Mouse (Mus musculus): ENCODE data around the gene Pdlim1.

Pdlim1 gene

GRCm38 (mm10) chr19:40284704-40285103 lies 13.1 kb upstream of the Pdlim1 start:
- DNase-seq (ENCODE audit: low spot score in 2 of 2) = no peak

DNA sequence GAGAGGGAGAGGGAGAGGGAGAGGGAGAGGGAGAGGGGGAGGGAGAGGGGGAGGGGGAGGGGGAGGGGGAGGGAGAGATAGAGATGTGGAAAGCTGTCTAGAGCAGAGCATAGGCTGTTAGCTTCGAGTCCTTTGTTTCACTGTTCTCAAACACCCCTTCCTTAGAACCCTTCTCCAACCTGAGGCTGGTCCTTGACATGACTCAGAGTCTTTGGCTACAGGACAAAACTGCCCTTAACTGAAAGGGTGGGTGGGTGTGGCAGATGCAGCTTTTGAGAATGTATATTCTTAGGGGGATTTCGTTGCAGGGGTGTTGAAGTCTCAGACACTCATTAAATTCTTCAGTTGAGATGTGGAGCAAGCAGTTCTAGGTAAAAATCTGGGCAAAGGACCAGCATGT lies 11.8 kb upstream of the Pdlim1 start:
- DNase-seq (ENCODE audit: low spot score in 2 of 2) = no peak

GRCm38 (mm10) chr19:40278372-40279023 lies 6.9 kb upstream of the Pdlim1 start:
- no peak for DNase-seq (ENCODE audit: low spot score in 2 of 2)

DNA sequence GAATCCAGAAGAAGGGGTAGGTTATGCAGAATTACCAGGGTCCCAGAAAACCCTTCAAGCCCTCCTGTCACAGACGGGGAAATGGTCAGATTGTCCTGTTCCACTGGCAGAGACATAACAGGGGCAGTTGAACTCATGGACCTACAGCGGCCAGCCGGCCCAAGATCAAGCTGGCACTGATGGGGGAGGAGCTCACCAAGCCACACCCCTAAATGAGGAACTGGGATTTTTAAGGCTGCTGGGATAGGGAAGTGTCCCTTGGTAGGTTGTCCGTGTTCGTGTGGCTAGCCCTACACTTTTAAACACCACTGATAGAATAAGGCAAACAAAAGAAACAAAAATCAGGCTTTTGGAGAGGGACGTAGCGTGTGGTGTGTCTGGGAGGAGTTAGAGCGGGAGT lies 5.9 kb upstream of the Pdlim1 start:
- no peak for DNase-seq (ENCODE audit: low spot score in 2 of 2)

GRCm38 (mm10) chr19:40275401-40276188 lies 4.0 kb upstream of the Pdlim1 start:
- no peak for DNase-seq (ENCODE audit: low spot score in 2 of 2)

GRCm38 (mm10) chr19:40272674-40273073 lies 1.0 kb upstream of the Pdlim1 start:
- DNase-seq (ENCODE audit: low spot score in 2 of 2) = no peak

DNA sequence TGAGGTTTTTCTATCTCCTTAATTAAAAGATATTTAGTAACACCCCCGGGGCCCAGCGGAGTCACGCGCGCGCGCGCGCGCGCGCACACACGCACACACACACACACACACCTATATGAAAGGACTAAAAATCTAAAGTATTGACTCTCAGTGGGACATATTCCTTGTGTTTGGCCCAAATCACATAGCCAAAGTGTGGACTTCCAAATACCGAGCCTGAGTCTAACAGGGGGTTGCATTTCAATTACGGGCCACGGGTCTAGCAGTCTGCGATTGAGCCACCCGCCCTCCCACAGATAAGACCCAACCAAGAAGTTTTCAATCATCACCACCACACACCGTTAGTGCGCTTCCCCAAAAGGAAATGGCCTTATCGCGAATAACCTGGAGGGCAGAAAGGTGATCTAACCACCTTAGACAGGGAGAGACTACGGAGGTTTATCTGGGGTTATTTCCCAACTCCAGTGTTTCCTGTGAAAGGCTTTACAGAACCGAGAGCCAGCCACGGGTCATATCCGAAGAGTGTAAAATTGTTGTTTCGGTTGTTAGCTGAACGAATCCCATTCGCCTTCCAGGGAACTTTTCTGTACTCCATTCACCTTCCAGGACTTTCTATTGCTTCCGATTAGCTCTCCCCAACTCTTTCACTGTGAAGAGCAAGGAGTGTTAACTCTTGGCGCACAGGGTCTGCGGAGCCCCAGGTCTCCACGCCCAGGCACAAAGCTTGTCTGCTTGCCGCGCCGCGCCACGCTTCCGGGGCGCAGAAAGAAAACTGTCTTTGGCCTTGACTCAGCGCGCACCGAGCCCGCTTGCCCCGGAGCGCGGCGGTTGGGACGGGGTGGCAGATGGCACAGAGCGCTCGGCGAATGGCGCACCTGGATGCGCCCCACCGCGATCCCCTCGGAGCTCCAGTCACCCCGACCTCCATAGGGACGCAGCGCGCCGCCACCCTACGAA lies 1.0 kb downstream of the Pdlim1 start:
- DNase-seq (ENCODE audit: low spot score in 2 of 2) = peak; percentile 68 to 75

DNA sequence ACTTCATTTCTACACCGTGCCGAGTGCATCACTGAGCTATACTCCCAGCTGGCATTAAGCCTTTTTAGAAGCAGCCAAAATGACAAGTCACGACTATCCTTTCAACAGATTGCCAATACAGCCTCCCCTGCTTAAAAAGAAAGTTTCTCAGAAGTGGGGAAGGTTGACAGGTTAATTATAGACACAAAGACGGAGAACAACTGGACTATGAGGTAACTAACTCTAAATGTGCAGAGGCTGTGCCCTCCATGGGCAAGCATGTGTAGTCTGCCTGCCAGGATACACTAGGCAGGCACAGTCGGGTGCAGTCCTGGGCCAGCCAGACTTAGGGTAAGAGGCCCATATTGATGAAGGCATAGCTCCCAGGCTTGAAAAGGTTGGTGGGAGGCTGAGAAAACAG lies 2.1 kb downstream of the Pdlim1 start:
- no peak for DNase-seq (ENCODE audit: low spot score in 2 of 2)

DNA sequence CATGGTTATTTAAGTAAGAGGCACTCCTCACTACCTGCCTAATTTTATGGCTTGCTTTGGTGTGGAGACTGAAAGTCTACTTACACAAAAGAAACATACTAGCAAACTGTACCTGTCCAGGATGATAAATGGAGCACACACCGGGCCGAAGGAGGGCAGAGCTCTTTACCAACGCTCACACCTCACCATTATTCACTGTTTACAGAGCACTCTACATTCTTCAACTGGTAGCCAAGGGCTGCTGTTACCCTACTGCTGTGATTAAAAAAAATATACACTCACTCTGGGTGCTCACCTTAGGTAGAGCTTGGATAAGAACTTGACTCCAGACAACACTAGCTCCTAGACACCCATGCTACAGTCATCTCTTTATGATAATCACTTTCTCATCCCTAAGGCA lies 3.1 kb downstream of the Pdlim1 start:
- no peak for DNase-seq (ENCODE audit: low spot score in 2 of 2)

DNA sequence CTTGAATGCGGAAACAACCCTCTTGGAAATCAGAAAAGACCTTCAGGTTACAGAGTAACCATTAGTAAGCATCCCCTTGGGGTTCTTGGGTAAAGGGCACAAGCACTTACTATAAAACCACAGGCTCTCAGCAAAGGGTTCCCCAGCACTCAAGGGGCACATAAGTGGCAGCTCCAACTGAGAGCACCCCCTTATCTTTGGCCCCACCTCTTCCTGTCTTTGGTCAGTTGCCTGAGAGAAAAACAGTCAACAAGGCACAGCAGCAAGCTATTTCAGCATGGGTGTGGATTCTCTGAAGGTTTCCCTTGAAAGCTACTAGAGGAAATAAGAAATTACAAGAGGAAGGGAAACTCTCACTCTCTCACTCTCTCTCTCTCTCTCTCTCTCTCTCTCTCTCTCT lies 4.3 kb downstream of the Pdlim1 start:
- peak; percentile 17 to 31 for DNase-seq (ENCODE audit: low spot score in 2 of 2)

DNA sequence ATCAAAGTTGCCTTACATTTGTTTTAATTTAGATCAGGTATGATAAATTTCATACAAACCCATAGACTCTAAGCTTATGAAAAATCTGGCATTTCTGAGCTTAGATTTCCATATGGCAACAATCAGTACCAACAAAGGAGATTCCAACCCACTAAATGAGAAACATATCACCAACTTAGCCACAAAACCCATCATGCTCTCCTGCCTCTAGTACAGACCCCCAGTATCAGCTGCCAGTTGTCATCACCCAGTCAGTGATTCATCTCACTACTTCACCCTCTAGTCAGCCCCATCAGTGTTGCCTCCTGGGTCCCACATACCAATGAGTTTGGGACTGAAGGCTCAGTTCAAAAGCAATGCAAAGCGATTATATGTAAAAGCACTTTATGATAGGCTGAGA lies 12.2 kb downstream of the Pdlim1 start:
- no peak for DNase-seq (ENCODE audit: low spot score in 2 of 2)

DNA sequence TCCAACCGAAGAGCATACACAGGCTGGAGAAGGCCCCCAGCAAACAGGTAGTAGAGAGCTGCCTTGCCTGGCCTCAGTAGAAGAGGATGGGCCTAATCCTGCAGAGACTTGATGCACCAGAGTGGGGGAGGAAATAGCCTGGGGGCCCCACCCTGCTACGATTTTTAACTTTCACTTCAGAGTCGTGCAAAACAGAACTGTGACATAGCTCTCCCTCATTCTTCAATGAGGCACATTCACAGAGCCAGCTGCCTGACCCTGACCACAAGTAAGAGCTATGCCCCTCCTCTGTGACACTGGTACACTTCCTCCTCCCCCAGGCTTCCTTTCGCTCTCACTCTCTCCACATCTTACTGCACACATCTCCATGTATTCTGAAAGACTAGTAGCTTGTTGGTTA lies 14.2 kb downstream of the Pdlim1 start:
- peak; percentile 73 to 80 for DNase-seq (ENCODE audit: low spot score in 2 of 2)

- DNase-seq (ENCODE audit: low spot score in 2 of 2) = peak; percentile 42 to 52
Measured at GRCm38 (mm10) chr19:40256376-40257050, 15.1 kb downstream of the Pdlim1 start.

DNA sequence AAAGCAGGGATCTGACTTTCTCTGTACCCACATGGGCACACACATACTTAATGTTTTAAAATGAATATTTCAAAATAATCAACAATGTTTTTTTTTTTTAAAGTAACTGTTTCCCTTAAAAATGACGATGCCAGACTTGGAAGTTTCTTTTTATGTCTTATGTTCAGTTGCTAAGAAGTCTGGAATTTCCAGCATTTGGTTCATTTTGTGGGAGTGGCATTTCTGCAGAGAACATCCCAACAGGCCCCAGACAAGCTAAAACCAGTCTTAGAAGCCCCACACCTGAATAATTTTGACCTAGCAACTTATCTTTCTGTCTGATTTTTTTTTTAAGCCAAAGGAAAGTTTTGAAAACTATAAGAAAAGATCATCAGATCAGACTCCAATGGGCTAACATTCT lies 16.1 kb downstream of the Pdlim1 start:
- DNase-seq (ENCODE audit: low spot score in 2 of 2) = no peak

DNA sequence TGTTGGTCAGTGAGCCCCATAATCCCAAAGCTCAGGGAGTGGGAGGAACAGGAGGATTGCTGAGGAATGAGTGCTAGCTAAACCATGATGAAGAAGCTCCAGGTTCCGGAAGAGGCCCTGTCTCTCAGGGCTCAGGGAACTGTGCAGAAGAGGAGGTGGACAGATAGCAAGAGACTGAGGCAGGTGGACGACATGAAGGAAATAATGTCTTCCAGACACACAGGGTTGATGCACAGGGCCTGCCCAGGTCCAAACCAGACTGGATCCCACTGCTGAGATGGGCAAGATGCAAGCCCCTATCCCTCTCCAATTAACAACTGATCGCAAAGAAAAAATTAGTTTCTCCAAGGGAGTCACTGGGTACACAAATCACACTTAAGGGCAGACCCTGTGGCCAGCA lies 16.9 kb downstream of the Pdlim1 start:
- no peak for DNase-seq (ENCODE audit: low spot score in 2 of 2)

DNA sequence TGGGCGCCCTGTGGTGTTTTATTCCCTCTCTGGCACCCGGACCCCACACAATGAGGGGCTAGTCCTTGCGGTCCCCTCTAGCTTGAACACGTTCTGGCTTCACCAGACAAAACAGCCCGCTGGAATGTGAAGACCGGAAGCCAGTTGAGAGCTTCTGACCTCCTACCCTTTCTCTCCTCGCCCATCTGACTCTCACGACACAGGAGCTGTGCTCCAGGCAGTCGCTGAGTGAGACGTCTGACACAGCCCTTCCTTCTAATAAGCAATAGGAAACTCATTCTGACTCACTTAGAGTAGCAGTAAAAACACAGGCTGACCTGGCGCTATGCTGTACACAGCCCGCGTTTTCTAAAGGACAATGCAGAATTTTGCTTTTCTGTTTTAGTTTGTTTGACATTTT lies 17.9 kb downstream of the Pdlim1 start:
- no peak for DNase-seq (ENCODE audit: low spot score in 2 of 2)

GRCm38 (mm10) chr19:40251115-40251514 lies 20.5 kb downstream of the Pdlim1 start:
- no peak for DNase-seq (ENCODE audit: low spot score in 2 of 2)

DNA sequence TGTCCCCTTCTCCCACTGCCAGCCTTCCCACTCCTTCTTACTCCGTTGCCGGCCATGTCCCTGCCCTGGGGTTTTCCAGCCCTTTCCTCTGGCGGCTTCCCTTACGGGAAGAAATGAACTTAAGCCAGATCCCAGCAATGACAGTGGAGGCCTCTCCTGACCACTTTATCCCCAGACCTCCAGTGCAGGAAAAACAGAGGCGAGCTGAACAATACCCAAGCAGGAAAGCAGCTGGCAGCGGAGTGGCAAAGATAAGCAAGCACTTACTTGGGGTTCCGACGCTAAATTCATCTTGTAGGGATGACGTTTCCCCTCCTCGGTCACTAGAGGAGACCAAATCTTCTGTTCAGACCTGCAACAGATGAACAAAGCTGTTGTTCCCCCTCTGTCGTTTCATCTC lies 22.3 kb downstream of the Pdlim1 start:
- DNase-seq (ENCODE audit: low spot score in 2 of 2) = no peak

- no peak for DNase-seq (ENCODE audit: low spot score in 2 of 2)
Measured at GRCm38 (mm10) chr19:40248476-40248875, 23.2 kb downstream of the Pdlim1 start.

DNA sequence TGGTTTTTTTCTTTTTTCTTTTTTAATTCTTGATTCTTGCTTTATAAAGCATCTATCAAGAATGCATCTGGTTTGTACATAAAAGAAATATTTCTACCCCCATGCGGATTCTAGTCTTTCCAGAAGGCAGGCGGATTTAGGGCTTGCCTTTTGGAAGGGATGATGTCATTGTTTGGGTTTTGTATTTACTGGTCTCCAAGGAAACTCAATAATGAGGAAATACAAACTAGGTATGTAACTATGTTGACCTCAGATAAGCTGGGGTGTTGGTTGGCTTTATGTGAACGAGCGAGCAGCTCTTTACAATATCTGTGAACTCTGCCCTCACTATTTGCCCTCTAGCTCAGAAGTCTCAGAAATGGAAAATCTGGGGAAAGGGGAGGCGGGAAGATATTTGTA lies 24.4 kb downstream of the Pdlim1 start:
- no peak for DNase-seq (ENCODE audit: low spot score in 2 of 2)

DNA sequence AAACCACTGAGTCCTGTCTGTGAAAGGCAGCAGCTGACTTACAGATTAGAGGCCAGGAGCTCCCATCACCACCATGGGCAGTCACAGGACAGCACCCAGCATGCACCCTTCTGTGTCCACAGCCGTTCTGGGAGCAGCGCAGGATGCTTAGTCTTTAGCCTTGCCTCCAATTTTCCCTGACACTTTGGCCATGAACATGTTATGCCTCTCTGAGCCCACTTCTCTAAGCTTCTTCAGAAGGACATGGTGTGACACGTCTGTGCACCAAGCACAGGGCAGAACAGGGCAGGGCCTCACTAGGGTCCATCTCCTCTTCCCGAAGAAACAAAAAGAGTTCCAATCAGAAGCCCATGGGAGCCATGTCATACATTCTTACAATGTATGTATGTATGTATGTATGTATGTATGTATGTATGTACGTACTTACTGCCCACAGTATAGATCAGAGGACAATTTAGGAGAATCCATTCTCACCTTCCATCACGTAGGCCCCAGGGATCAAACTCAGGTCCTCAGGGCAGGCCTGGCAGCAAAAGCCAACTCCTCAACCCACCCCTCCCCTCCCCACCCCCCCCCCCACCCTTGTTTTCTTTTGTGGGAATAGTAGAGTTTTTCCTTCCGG lies 24.9 kb downstream of the Pdlim1 start:
- no peak for DNase-seq (ENCODE audit: low spot score in 2 of 2)

Measured in thymus, postnatal 10 days (tissue).